Mouse (Mus musculus) hindbrain, postnatal 0 days (tissue): ENCODE measurements around the gene Gmfb. TPM values are rescaled to one million over a fixed set of nuclear protein-coding genes. Genes with fewer than 3 reads are reported as not detected.
A peak's percentile ranks its signal among the peaks of the same experiment; 100 is the strongest.

Experiments
- ATAC-seq: fragments of 200-750 bp; cut with Nextera tagmentation; 2 replicates; pipeline ENCODE4 v1.8.0; 2017; ENCODE audit warnings: mild to moderate bottlenecking, moderate TSS enrichment, moderate library complexity
- DNase-seq: peaks from one replicate; pipeline ENCODE4 v3.0.0-alpha.2; 2015; ENCODE audit warnings: low spot score
- H3K27ac ChIP-seq: fragments of 300-500 bp; sonication (generic); 2 replicates; pipeline ENCODE4 v1.5.1; 2014; ENCODE audit warnings: mild to moderate bottlenecking
- H3K27me3 ChIP-seq: fragments of 300-500 bp; sonication (generic); 2 replicates; pipeline ENCODE4 v1.6.1; 2014; ENCODE audit warnings: low read length, mixed read lengths; ENCODE audit not compliant: insufficient read depth
- H3K36me3 ChIP-seq: fragments of 300-500 bp; sonication (generic); 2 replicates; pipeline ENCODE4 v1.6.1; 2014; ENCODE audit warnings: low read length, mixed read lengths; ENCODE audit not compliant: insufficient read depth
- H3K4me1 ChIP-seq: fragments of 300-500 bp; sonication (generic); 2 replicates; pipeline ENCODE4 v1.6.1; 2014; ENCODE audit warnings: antibody characterized with exemption, low read length, mixed read lengths; ENCODE audit not compliant: insufficient read depth
- H3K4me2 ChIP-seq: fragments of 300-500 bp; sonication (generic); 2 replicates; pipeline ENCODE4 v1.6.1; 2014; ENCODE audit warnings: low read depth, mild to moderate bottlenecking, low read length, moderate library complexity, mixed read lengths
- H3K4me3 ChIP-seq: fragments of 300-500 bp; sonication (generic); 2 replicates; pipeline ENCODE4 v1.5.1; 2014; ENCODE audit warnings: low read length
- H3K9ac ChIP-seq: fragments of 300-500 bp; sonication (generic); replicated peaks from 2 replicates; pipeline ENCODE4 v1.6.1; 2014; ENCODE audit warnings: mild to moderate bottlenecking, low read length, moderate library complexity, mixed read lengths
- H3K9me3 ChIP-seq: fragments of 300-500 bp; sonication (generic); 2 replicates; pipeline ENCODE4 v1.6.1; 2016; ENCODE audit warnings: low read length, mixed read lengths
- CTCF ChIP-seq: IDR thresholded peaks from 2 replicates; pipeline ENCODE4 v1.5.1; 2016; ENCODE audit warnings: antibody characterized with exemption, control low read depth, low read depth
- WGBS: fragments of 180-500 bp; shearing (Covaris S2); extraction: QIAGEN DNeasy Blood & Tissue Kit; methylation state at CpG from one replicate; pipeline ENCODE4 v1.1.7; 2014; 5-methylcytosine and 5-hydroxymethylcytosine counted together
- polyA plus RNA-seq: library from polyadenylated mRNA; unstranded; fragments of >200 nt; fragmentation: Nextera tagmentation; extraction: Ambion mirVana; gene quantifications from 2 replicates; pipeline ENCODE4 v1.2.1, GENCODE M21; 2015
- total RNA-seq: library from RNA; depleted of rRNA; stranded (reverse); fragments of >200 nt; gene quantifications from 2 replicates; pipeline ENCODE4 v1.2.3, GENCODE M21; 2014

Gmfb gene
- total and polyA plus RNA-seq, 2 experiments from 2014 or later, result 117 to 121 TPM

GRCm38 (mm10) chr14:46787787-46788504, 34.1 kb downstream of the Gmfb start, which contains the start of gene Cnih1:
TSS of gene Cnih1 (minus strand) at chr14:46788411.
- H3K9me3 ChIP-seq, result no peaks in the 10 kb centered on the region

GRCm38 (mm10) chr14:46787454-46787786, 34.6 kb downstream of the Gmfb start:
- Histone ChIP-seq H3K27me3 (no peaks in the 10 kb centered on the region), H3K4me1 (peaks cover 7% of the 10 kb centered on the region), H3K36me3 (no peaks in the 10 kb centered on the region), H3K9me3 (no peaks in the 10 kb centered on the region), H3K4me3 (peak overlapping the region; percentile 92), H3K27ac (peak overlapping the region; percentile 99), H3K9ac (peak overlapping the region; percentile 94), H3K4me2 (peak overlapping the region; percentile 75)
- no peak for TF ChIP-seq CTCF
- DNase-seq, result no peak
- ATAC-seq, result no peak
- under 1% methylated on average over 11 of the region's 11 CpGs for WGBS

More at GRCm38 (mm10) chr14:46787787-46788504, 34.1 kb downstream of the Gmfb start, which contains the start of gene Cnih1:
- WGBS, result 1% methylated on average over 68 of the region's 86 CpGs
- Histone ChIP-seq H3K9ac (peak within 1 kb of the TSS; percentile 94), H3K36me3 (no peaks in the 10 kb centered on the region), H3K4me1 (peaks cover 7% of the 10 kb centered on the region), H3K4me2 (peak within 1 kb of the TSS; percentile 75), H3K4me3 (peak within 1 kb of the TSS; percentile 92), H3K27ac (peak within 1 kb of the TSS; percentile 99), H3K27me3 (no peaks in the 10 kb centered on the region)
- peak; percentile 63 for TF ChIP-seq CTCF
- DNase-seq, result peak; percentile 95
- peak; percentile 97 for ATAC-seq

DNA sequence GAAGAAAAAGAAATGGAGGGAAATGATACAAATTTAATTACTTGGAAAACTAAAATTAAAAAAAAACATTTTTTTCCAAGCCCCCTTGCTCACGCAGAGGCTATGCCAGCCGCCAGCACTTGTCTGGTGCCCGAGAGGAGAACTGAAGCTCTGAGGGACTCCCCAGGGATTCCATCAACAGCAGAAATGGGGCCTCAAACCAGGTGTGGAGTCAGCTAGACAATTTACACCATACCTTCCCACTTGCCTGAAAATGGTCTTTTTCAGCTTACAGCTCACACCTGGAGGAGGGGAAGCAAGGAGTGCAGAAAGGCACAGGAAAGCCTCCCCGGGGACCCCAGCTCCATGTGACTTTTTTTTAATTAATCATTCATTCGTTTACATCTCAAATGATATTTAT, 36.8 kb downstream of the Gmfb start:
- H3K9me3 ChIP-seq, result no peaks in the 10 kb centered on the region
- no peak overlapping the region for H3K27ac ChIP-seq
- DNase-seq (no peak), ATAC-seq (no peak)
- peaks cover 7% of the 10 kb centered on the region for H3K4me1 ChIP-seq
- no peak overlapping the region for H3K9ac ChIP-seq
- H3K4me2 ChIP-seq, result no peak overlapping the region
- no peak overlapping the region for H3K4me3 ChIP-seq
- no peak for TF ChIP-seq CTCF
- 79% methylated on average over 5 of the region's 5 CpGs for WGBS
- H3K27me3 ChIP-seq, result no peaks in the 10 kb centered on the region
- 0 out of 2 replicates have a peak, but pooled peaks cover 3% of the 10 kb centered on the region for H3K36me3 ChIP-seq

DNA sequence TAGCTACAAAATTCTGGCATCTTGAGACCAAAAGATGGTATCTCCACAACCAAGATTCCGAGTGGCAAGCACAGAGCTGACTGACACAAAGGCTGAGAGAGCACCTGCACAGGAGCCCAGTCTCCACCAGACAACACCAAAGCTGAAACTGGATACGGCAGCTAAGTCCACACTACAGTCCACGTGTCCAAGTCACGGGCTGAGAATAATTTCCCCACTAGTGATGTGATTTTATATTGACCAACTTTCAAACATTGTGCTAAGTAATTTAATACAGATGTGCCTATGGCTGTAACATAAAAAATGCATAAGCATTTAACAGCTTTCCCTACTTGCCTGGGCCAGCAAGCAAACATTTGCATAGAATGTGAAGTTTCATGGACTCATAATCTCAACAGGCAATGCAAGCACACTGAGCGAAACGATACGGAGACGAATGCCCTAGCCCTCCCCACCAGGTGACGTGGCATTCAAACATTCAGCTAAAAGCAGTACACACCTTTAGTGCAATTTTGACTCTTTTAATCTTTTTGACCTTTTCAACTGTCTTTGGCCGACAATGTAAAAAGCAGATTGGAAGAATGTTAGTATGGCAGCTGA, 38.6 kb downstream of the Gmfb start:
- H3K9me3 ChIP-seq, result no peaks in the 10 kb centered on the region
- H3K4me3 ChIP-seq, result no peak overlapping the region
- H3K27ac ChIP-seq, result no peak overlapping the region
- no peak for TF ChIP-seq CTCF
- H3K27me3 ChIP-seq, result no peaks in the 10 kb centered on the region
- DNase-seq (no peak), ATAC-seq (no peak)
- 94% methylated on average over 10 of the region's 10 CpGs for WGBS
- H3K9ac ChIP-seq, result no peak overlapping the region
- H3K4me1 ChIP-seq, result peaks cover 7% of the 10 kb centered on the region; the same call in 1 of the 2 replicates
- H3K4me2 ChIP-seq, result no peak overlapping the region
- peaks cover 20% of the 10 kb centered on the region for H3K36me3 ChIP-seq

GRCm38 (mm10) chr14:46782187-46782828, 39.7 kb downstream of the Gmfb start:
- ATAC-seq (no peak), DNase-seq (no peak)
- no peak for TF ChIP-seq CTCF
- no peak overlapping the region for H3K27ac ChIP-seq
- no peak overlapping the region for H3K4me2 ChIP-seq
- H3K9me3 ChIP-seq, result no peaks in the 10 kb centered on the region
- no peaks in the 10 kb centered on the region for H3K27me3 ChIP-seq
- no peak overlapping the region for H3K4me3 ChIP-seq
- peaks cover 27% of the 10 kb centered on the region for H3K36me3 ChIP-seq
- H3K9ac ChIP-seq, result no peak overlapping the region
- peaks cover 7% of the 10 kb centered on the region; the same call in 1 of the 2 replicates for H3K4me1 ChIP-seq
- WGBS, result 85% methylated on average over 8 of the region's 8 CpGs

- 95% methylated on average over 7 of the region's 7 CpGs for WGBS
- no peak for ATAC-seq
Observed at GRCm38 (mm10) chr14:46781086-46781485, 41.0 kb downstream of the Gmfb start.

More at GRCm38 (mm10) chr14:46781086-46781485, 41.0 kb downstream of the Gmfb start:
- Histone ChIP-seq H3K36me3 (peaks cover 35% of the 10 kb centered on the region), H3K4me3 (no peak overlapping the region), H3K4me1 (no peaks in the 10 kb centered on the region), H3K9me3 (no peaks in the 10 kb centered on the region), H3K9ac (no peak overlapping the region), H3K27me3 (no peaks in the 10 kb centered on the region), H3K4me2 (no peak overlapping the region), H3K27ac (no peak overlapping the region)
- no peak for TF ChIP-seq CTCF
- no peak for DNase-seq
